Mouse (Mus musculus): ENCODE data around the gene Igsf9. TPM values are rescaled to one million over a fixed set of nuclear protein-coding genes. Genes with fewer than 3 reads are reported as not detected.

The Igsf9 gene
- polyA plus RNA-seq, 2 experiments: 29.6 to 62.0 TPM

DNA sequence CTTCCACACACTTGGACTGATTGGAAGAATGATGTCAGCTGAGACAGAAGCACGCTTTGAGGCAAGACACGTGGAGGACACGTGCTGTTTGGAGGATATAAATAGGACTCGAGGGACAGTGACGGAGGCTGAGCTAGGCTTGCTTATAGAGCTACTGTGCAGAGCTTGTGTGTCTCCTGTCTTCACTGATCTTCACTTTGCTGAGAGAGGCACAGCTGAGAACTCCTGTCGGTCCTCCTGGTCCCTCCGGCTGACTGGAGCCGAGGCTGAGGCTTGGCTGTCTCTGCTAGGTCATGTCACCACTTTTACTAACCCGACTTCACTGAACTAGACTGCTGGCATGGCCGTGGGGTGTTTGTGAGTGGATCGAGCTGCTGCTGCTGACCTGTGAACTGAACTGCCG lies 42.1 kb downstream of the Igsf9 start:
- Histone ChIP-seq H3K27me3 (ENCODE audit: control insufficient read depth, insufficient read depth, low read length) (no peaks in the 10 kb centered on the region), H3K4me2 (replicated peaks; ENCODE audit: low read depth, low read length, severe bottlenecking) (no peak overlapping the region), H3K36me3 (ENCODE audit: control insufficient read depth, insufficient read depth, low read length) (no peaks in the 10 kb centered on the region), H3K9ac (ENCODE audit: low read depth, low read length, severe bottlenecking) (no peak overlapping the region), H3K4me3 (replicated peaks; ENCODE audit: low read length) (no peak overlapping the region), H3K27ac (replicated peaks; ENCODE audit: low read depth, low read length) (no peak overlapping the region), H3K4me1 (ENCODE audit: control insufficient read depth, insufficient read depth, low read length) (peaks cover 17% of the 10 kb centered on the region), H3K9me3 (ENCODE audit: control insufficient read depth, low read length) (no peaks in the 10 kb centered on the region)
- 52% methylated on average over 12 of the region's 12 CpGs for WGBS
- ATAC-seq (ENCODE audit: low FRiP score, low read depth): no peak
- DNase-seq (ENCODE audit: low spot score): no peak
- no peak for TF ChIP-seq POLR2A (IDR thresholded peaks at IDR 0.05; ENCODE audit: borderline replicate concordance, extremely low read depth, insufficient read depth, insufficient read length)

DNA sequence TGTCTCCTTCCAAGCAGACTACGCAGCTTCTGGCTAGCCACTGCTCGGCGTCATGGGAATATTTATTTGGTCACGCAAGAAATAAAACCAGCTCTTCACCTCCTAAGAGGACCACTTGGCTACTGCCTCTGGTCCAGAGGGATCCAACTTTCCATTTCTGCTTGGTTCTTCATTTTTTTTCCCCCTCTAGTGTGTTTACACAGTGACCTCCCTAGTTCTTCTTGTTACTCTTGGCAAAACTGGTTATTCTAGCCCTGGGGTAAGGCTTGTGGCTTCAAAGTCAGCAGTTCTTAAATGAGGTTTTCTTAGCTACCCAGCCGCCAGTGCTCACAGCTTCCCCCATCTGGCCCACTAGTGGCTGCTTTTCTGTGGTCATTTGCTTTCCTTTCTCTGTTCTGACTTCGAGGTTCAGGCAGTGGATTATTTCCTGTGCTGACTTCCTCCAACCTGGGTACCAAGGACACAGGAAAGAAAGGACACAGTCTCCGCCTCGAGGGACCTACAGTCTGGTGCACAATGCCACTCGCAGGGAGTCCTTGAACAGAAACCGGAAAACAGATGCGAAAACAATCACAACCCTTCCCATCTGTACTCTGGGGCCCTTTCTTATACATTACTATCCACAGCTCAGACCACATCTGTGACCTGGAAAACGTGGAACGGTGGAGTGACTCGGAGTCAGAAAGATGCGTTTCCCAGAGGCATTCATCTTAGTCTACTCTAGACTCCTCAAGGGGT lies 43.6 kb downstream of the Igsf9 start:
- peak; percentile 32 for DNase-seq (ENCODE audit: low spot score)
- Histone ChIP-seq H3K27me3 (ENCODE audit: control insufficient read depth, insufficient read depth, low read length) (no peaks in the 10 kb centered on the region), H3K4me1 (ENCODE audit: control insufficient read depth, insufficient read depth, low read length) (peaks cover 17% of the 10 kb centered on the region), H3K36me3 (ENCODE audit: control insufficient read depth, insufficient read depth, low read length) (no peaks in the 10 kb centered on the region), H3K9ac (ENCODE audit: low read depth, low read length, severe bottlenecking) (no peak overlapping the region), H3K27ac (replicated peaks; ENCODE audit: low read depth, low read length) (peak overlapping the region; percentile 55; the same call in 1 of the 2 replicates), H3K4me3 (replicated peaks; ENCODE audit: low read length) (no peak overlapping the region), H3K9me3 (ENCODE audit: control insufficient read depth, low read length) (no peaks in the 10 kb centered on the region), H3K4me2 (replicated peaks; ENCODE audit: low read depth, low read length, severe bottlenecking) (0 out of 2 replicates have a peak overlapping the region, but pooled peaks have one; percentile 3)
- peak; percentile 7; the same call in 1 of the 2 replicates for ATAC-seq (ENCODE audit: low FRiP score, low read depth)
- TF ChIP-seq POLR2A (IDR thresholded peaks at IDR 0.05; ENCODE audit: borderline replicate concordance, extremely low read depth, insufficient read depth, insufficient read length): no peak
- 32% methylated on average over 15 of the region's 15 CpGs for WGBS

GRCm38 (mm10) chr1:172525971-172526370 lies 44.4 kb downstream of the Igsf9 start:
- H3K27ac ChIP-seq (replicated peaks; ENCODE audit: low read depth, low read length): no peak overlapping the region
- WGBS: 64% methylated on average over 7 of the region's 7 CpGs
- no peak for TF ChIP-seq POLR2A (IDR thresholded peaks at IDR 0.05; ENCODE audit: borderline replicate concordance, extremely low read depth, insufficient read depth, insufficient read length)
- ATAC-seq (ENCODE audit: low FRiP score, low read depth) (no peak), DNase-seq (ENCODE audit: low spot score) (no peak)
- H3K4me3 ChIP-seq (replicated peaks; ENCODE audit: low read length): no peak overlapping the region
- H3K4me1 ChIP-seq (ENCODE audit: control insufficient read depth, insufficient read depth, low read length): peaks cover 18% of the 10 kb centered on the region
- H3K4me2 ChIP-seq (replicated peaks; ENCODE audit: low read depth, low read length, severe bottlenecking): no peak overlapping the region
- no peaks in the 10 kb centered on the region for H3K27me3 ChIP-seq (ENCODE audit: control insufficient read depth, insufficient read depth, low read length)
- H3K36me3 ChIP-seq (ENCODE audit: control insufficient read depth, insufficient read depth, low read length): no peaks in the 10 kb centered on the region
- H3K9ac ChIP-seq (ENCODE audit: low read depth, low read length, severe bottlenecking): no peak overlapping the region
- no peaks in the 10 kb centered on the region for H3K9me3 ChIP-seq (ENCODE audit: control insufficient read depth, low read length)

DNA sequence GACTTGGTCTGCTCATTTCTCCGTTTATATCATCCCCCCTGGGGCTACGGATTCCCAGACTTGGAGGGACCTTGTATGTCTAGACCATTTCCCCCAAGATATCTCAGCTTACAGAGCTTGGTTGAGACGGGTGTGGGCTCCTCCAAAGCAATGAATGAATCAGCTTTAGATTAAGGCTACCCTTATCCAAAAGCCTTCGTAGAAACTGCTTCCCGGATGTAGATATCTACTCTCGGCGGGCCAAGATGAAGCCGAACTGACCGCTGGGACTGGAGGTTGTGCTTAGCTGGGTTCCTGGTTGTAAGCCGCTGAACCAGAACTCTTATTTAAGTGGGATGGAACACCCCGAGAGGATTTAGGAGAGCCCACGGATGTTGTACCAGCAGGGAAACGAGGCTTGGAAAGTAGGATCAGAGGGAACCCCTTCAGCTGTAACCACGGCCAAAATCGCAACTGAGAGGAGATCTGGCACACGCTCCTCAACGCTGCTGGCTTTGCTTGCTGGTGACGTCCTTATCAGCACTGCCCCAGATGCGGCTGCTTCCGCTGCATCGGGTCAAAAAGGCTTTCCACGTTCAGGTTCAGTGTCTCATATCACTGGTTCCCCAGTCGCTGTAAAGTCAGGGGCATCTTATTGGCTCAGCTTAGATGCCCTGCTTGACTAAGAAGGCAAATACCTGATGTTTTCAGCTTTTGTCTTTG lies 44.9 kb downstream of the Igsf9 start:
- no peaks in the 10 kb centered on the region for H3K27me3 ChIP-seq (ENCODE audit: control insufficient read depth, insufficient read depth, low read length)
- no peak for TF ChIP-seq POLR2A (IDR thresholded peaks at IDR 0.05; ENCODE audit: borderline replicate concordance, extremely low read depth, insufficient read depth, insufficient read length)
- H3K4me3 ChIP-seq (replicated peaks; ENCODE audit: low read length): no peak overlapping the region
- WGBS: 74% methylated on average over 23 of the region's 23 CpGs
- ATAC-seq (ENCODE audit: low FRiP score, low read depth) (no peak), DNase-seq (ENCODE audit: low spot score) (no peak)
- H3K27ac ChIP-seq (replicated peaks; ENCODE audit: low read depth, low read length): no peak overlapping the region
- no peak overlapping the region for H3K9ac ChIP-seq (ENCODE audit: low read depth, low read length, severe bottlenecking)
- H3K36me3 ChIP-seq (ENCODE audit: control insufficient read depth, insufficient read depth, low read length): no peaks in the 10 kb centered on the region
- no peak overlapping the region for H3K4me2 ChIP-seq (replicated peaks; ENCODE audit: low read depth, low read length, severe bottlenecking)
- H3K9me3 ChIP-seq (ENCODE audit: control insufficient read depth, low read length): no peaks in the 10 kb centered on the region
- peaks cover 17% of the 10 kb centered on the region for H3K4me1 ChIP-seq (ENCODE audit: control insufficient read depth, insufficient read depth, low read length)

GRCm38 (mm10) chr1:172527431-172527830 lies 45.8 kb downstream of the Igsf9 start:
- DNase-seq (ENCODE audit: low spot score) (no peak), ATAC-seq (ENCODE audit: low FRiP score, low read depth) (no peak)
- H3K4me2 ChIP-seq (replicated peaks; ENCODE audit: low read depth, low read length, severe bottlenecking): no peak overlapping the region
- 95% methylated on average over 10 of the region's 10 CpGs for WGBS
- no peak overlapping the region for H3K9ac ChIP-seq (ENCODE audit: low read depth, low read length, severe bottlenecking)
- H3K27me3 ChIP-seq (ENCODE audit: control insufficient read depth, insufficient read depth, low read length): no peaks in the 10 kb centered on the region
- H3K4me3 ChIP-seq (replicated peaks; ENCODE audit: low read length): no peak overlapping the region
- no peak for TF ChIP-seq POLR2A (IDR thresholded peaks at IDR 0.05; ENCODE audit: borderline replicate concordance, extremely low read depth, insufficient read depth, insufficient read length)
- H3K36me3 ChIP-seq (ENCODE audit: control insufficient read depth, insufficient read depth, low read length): no peaks in the 10 kb centered on the region
- H3K27ac ChIP-seq (replicated peaks; ENCODE audit: low read depth, low read length): no peak overlapping the region
- peaks cover 23% of the 10 kb centered on the region for H3K4me1 ChIP-seq (ENCODE audit: control insufficient read depth, insufficient read depth, low read length)
- H3K9me3 ChIP-seq (ENCODE audit: control insufficient read depth, low read length): no peaks in the 10 kb centered on the region
